Mouse (Mus musculus): ENCODE results near the gene Ndufb4. TPM values are rescaled to one million over a fixed set of nuclear protein-coding genes. Genes with fewer than 3 reads are reported as not detected.
"Not testable (repeated sequence)": the region's sequence is repeated elsewhere in the genome, so short reads cannot be mapped to it uniquely, and the experiment has no call there.

Ndufb4 gene
- total RNA-seq, 4 experiments from 2014 or later = 161 to 184 (median 165) TPM

DNA sequence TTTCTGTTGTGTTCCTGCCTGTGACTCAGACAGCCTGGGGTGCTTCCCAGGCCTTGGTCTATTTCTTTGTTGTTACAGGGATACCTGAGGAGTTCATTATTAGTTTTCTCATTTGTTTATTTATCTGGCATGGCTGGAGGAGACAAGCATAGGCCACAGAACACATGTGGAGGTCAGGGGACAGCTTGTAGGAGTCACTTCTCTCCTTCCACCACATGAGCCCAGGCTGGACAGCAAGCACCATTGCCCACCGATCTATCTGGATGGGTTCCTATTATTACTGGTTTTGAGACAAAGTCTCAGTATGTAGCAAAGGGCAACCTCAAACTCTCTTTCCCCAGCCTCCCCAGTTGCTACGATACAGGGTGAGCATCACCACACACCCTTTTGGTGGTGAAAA is 26.0 kb upstream of the Ndufb4 start:
- DNase-seq (ENCODE audit: low spot score in 2 of 2) = no peak

DNA sequence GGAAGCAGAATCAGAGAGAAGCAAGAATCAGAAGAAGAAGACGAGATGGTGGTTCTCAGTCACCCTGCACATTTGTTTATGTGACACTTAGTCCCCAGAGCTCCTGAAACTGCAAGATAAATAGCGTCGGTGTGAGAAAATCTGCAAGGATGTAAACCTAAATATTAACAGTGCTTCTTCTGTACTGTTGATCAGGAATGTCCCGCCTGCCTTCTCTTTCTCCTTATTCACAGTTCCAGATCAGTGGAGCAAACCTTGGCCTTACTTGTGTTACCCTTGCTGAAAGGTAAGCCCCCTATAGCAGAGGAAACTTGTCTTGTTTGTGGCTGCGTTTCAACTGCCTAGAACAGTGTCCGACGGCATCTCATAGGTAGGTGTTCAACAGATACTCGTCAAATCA is 23.3 kb upstream of the Ndufb4 start:
- no peak for DNase-seq (ENCODE audit: low spot score in 2 of 2)

DNA sequence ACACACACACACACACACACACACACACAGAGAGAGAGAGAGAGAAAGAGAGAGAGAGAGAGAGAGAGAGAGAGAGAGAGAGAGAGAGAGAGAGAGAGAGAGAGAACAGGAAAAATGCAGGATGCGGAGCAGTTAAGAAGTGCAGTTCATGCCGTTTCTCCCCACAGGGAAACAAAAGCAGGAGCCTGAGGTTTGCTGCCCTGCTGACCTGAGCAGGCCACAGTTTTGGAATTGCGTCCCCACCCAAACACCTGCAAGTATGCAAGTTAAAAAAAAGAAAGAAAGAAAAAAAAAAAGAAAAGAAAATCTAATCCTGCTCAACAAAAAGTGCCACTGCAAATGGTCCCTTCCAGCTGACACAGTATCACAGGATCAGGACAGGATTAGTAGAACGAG is 22.4 kb upstream of the Ndufb4 start:
- DNase-seq (ENCODE audit: low spot score in 2 of 2) = no peak

- no peak for DNase-seq (ENCODE audit: low spot score in 2 of 2)
These were observed 21.9 kb upstream of the Ndufb4 start for GRCm38 (mm10) chr16:37676024-37676676.

- DNase-seq (ENCODE audit: low spot score in 2 of 2) = no peak
These were observed 21.1 kb upstream of the Ndufb4 start for GRCm38 (mm10) chr16:37675326-37675725.

GRCm38 (mm10) chr16:37670666-37671283 is 16.5 kb upstream of the Ndufb4 start:
- no peak for DNase-seq (ENCODE audit: low spot score in 2 of 2)

DNA sequence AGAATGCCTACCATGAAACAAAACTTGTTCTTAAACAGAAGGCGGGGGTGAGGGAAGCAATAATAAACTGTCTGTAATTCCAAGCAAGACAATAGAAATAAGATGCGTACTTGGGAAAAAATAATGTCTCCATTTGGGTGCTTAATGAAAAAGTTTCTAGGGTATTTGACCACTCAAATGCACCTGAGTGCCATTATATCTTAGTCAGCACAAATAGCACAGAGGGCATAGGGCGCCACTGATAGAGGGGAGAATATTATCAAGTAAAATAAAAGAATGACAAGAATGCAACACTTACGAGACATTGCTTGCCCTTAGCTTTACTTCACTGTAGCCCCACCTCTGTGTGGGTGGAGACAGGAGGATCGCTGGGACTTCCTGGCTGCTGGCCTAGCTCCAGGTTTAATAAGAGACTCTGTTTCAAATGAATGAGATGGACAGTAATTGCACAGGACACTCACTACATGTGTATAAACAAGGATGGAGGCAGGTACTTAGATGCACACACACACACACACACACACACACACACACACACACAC is 11.2 kb upstream of the Ndufb4 start:
- no peak for DNase-seq (ENCODE audit: low spot score in 2 of 2)

GRCm38 (mm10) chr16:37663643-37664459 is 9.6 kb upstream of the Ndufb4 start:
- DNase-seq (ENCODE audit: low spot score in 2 of 2) = no peak

- no peak for DNase-seq (ENCODE audit: low spot score in 2 of 2)
These were observed 2.5 kb upstream of the Ndufb4 start for GRCm38 (mm10) chr16:37656796-37657195.

GRCm38 (mm10) chr16:37655756-37656347 is 1.6 kb upstream of the Ndufb4 start:
- no peak for DNase-seq (ENCODE audit: low spot score in 2 of 2)

DNA sequence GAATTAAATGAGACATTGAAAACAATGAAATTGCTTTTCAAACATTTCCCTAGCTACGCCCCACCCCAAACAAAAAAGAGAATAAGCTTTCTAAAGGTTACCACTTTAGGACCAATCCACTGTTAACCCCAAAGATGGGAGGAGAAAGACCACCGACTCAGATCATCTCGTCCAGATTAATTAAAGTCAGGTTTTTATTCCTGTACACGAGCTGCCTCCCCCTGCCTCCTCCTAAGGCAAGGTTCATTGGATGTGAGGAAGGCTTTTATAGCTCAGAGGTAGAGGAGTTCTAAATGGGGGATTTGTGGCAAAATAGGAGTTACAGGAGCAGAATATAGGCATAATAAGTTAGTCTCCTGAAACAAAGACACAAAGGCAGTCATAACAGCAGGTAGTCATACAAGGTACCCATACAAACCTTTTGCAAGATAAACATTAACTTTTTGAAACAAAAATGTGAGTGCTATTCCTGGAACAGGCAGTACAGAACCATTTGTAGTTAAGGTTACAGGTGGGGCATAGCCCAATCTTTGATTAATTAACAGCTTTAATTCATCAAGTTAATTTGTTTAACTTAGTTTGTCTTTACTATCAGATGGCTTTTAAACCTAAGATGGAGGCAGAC is 690 bp upstream of the Ndufb4 start:
- DNase-seq (ENCODE audit: low spot score in 2 of 2) = no peak

GRCm38 (mm10) chr16:37653058-37653457 is 1.2 kb downstream of the Ndufb4 start:
- no peak for DNase-seq (ENCODE audit: low spot score in 2 of 2)

DNA sequence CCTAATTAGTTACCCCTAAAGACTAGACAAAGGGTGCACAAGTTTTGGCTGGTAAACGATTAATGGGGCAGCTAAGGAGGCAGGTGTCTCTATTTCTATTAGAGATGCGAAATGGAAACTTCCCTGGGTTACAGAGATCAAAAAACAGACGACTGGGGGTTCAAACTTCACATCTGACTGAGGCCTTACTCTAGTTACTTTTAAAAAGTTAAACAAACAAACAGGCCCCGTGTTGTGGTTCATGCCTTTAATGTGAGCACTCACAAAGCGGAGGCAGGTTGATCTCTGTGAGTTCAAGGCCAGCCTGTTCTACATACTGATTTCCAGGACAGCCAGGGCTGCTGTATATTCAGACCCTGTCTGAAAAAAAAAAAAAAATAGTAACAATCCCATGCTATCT is 1.6 kb downstream of the Ndufb4 start:
- DNase-seq (ENCODE audit: low spot score in 2 of 2) = no peak

DNA sequence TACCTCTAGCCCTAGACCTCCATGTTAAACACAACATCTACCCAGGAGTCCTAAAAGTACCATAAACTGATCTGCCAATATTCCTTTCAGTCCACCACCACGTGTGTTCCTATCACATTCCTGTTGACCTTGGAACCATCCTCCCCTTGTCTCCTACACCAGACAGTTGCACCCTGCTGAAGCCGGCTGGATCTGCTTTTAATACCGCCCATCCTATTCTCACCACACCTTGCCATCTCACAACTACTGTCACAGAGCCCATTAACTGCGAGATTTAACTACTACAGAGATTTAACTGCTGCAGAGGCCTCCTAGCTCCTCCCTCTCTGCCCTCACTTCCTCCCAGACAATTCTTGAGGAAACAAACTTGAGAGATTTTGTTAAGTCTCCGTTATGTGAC is 2.8 kb downstream of the Ndufb4 start:
- DNase-seq (ENCODE audit: low spot score in 2 of 2) = no peak

DNA sequence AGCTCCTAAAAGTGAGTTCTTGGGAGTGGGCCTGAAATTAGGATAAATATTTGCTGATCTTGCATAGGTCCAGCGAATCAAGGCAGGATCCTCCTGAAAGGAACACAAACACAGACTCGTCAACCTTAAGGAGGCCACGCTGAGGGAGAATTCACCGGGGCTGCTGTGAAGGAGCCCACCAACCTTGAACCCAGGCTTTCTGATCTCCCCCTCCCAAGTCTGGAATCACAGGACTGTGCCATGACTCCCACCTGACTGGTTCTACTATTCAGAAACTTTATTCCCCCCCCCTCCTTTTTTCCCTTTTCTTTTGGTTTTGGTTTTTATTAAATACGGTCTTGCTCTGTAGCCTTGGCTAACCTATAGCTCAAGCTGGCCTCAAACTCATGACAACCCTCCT is 5.2 kb downstream of the Ndufb4 start:
- DNase-seq (ENCODE audit: low spot score in 2 of 2) = no peak

DNA sequence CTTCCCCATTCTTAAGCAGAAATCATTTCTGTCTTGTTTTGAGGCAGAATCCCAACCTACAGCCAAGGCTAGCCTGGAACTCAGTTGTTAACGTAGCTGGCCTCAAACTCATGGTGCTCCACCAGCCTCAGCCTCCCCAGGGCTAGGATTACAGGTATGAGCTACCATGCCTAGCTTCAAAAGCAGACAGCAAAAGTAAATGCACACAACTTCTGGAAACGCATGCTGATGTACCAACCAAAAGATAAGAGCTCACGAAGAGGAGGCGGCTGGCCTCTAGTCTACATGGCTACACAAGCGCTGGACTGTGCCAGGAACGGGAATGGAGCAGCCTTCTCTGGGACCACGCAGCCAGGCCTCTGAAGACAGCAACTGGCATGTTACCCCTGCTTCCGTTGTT is 6.3 kb downstream of the Ndufb4 start:
- DNase-seq (ENCODE audit: low spot score in 2 of 2) = no peak

GRCm38 (mm10) chr16:37647067-37647466 is 7.2 kb downstream of the Ndufb4 start:
- no peak for DNase-seq (ENCODE audit: low spot score in 2 of 2)

- no peak for DNase-seq (ENCODE audit: low spot score in 2 of 2)
These were observed 8.5 kb downstream of the Ndufb4 start for GRCm38 (mm10) chr16:37645799-37646198.

DNA sequence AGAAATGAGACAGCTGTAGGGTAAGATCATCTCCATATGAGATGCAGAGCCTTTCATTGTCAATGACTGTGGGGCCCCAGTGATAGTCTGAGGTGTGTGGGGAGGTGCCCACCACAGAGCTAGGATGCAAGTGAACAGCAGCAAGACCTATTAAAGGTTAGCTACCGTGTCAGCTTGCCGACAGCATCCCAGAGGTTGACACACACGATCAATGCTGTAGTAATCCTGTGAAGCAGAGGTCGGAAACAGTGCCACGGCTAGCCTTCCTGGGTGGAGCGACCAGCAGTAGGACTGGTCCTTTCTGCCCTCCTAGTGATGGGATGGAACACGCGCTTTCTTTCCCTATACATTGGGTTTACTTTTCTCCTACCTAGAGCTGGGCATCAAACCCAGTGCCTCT is 9.0 kb downstream of the Ndufb4 start:
- no peak for DNase-seq (ENCODE audit: low spot score in 2 of 2)

GRCm38 (mm10) chr16:37644486-37644885 is 9.8 kb downstream of the Ndufb4 start:
- no peak for DNase-seq (ENCODE audit: low spot score in 2 of 2)

DNA sequence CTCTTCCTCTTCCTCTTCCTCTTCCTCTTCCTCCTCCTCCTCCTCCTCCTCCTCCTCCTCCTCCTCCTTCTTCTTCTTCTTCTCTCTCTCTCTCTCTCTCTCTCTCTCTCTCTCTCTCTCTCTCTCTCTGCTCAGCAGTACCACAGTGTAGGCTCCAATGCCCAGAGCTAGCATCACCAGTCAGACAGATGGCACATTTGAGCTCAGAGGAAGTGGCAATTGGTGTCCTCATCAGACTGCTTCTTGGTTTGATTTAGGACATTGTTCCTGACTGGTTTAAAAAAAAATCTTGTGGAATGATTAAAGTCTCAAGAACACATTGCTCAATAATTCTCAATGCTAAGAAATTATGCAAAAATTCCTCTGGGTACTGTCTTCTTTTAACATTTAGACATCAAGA is 13.7 kb downstream of the Ndufb4 start:
- not testable (repeated sequence) for DNase-seq (ENCODE audit: low spot score in 2 of 2)
